Mouse (Mus musculus) embryonic facial prominence, embryonic 15.5 days (tissue): ENCODE data around the gene Ptprj. TPM values are rescaled to one million over a fixed set of nuclear protein-coding genes. Genes with fewer than 3 reads are reported as not detected.

Experiments used
- ATAC-seq: fragments of 200-750 bp; cut with Nextera tagmentation; 2 replicates; pipeline ENCODE4 v1.8.0; 2017; ENCODE audit warnings: low read depth, moderate TSS enrichment; ENCODE audit not compliant: insufficient number of reproducible peaks, low FRiP score, low TSS enrichment
- H3K27ac ChIP-seq: fragments of 300-500 bp; sonication (generic); replicated peaks from 2 replicates; pipeline ENCODE4 v1.5.1; 2015; ENCODE audit warnings: mild to moderate bottlenecking, inconsistent platforms
- H3K27me3 ChIP-seq: fragments of 300-500 bp; sonication (generic); 2 replicates; pipeline ENCODE4 v1.6.1; 2015; ENCODE audit warnings: inconsistent platforms
- H3K36me3 ChIP-seq: fragments of 300-500 bp; sonication (generic); 2 replicates; pipeline ENCODE4 v1.6.1; 2015; ENCODE audit warnings: mild to moderate bottlenecking, inconsistent platforms
- H3K4me1 ChIP-seq: fragments of 300-500 bp; sonication (generic); 2 replicates; pipeline ENCODE4 v1.6.1; 2015; ENCODE audit warnings: inconsistent platforms
- H3K4me2 ChIP-seq: fragments of 300-500 bp; sonication (generic); replicated peaks from 2 replicates; pipeline ENCODE4 v1.6.1; 2015; ENCODE audit warnings: mild to moderate bottlenecking, inconsistent platforms
- H3K4me3 ChIP-seq: fragments of 300-500 bp; sonication (generic); replicated peaks from 2 replicates; pipeline ENCODE4 v1.5.1; 2015; ENCODE audit warnings: mild to moderate bottlenecking, inconsistent platforms
- H3K9ac ChIP-seq: fragments of 300-500 bp; sonication (generic); 2 replicates; pipeline ENCODE4 v1.6.1; 2015; ENCODE audit warnings: inconsistent platforms
- H3K9me3 ChIP-seq: fragments of 300-500 bp; sonication (generic); replicated peaks from 2 replicates; pipeline ENCODE4 v1.6.1; 2016; ENCODE audit warnings: inconsistent platforms
- WGBS: fragments of 180-500 bp; shearing (Covaris S2); methylation state at CpG from one replicate; pipeline ENCODE4 v1.1.7; 2015; 5-methylcytosine and 5-hydroxymethylcytosine counted together
- polyA plus RNA-seq: library from polyadenylated mRNA; unstranded; fragments of >200 nt; fragmentation: Nextera tagmentation; extraction: Ambion mirVana; gene quantifications from 2 replicates; pipeline ENCODE4 v1.2.1, GENCODE M21; 2015

The Ptprj gene
- polyA plus RNA-seq, 1 experiment from 2014 or later = 2.7 TPM

- no peak overlapping the region for H3K27ac ChIP-seq
- no peaks in the 10 kb centered on the region for H3K9me3 ChIP-seq
Measured at GRCm38 (mm10) chr2:90559015-90559687, 21.3 kb downstream of the Ptprj start.

GRCm38 (mm10) chr2:90558361-90558760 lies 22.1 kb downstream of the Ptprj start:
- H3K36me3 ChIP-seq = no peaks in the 10 kb centered on the region
- H3K27me3 ChIP-seq = no peaks in the 10 kb centered on the region
- H3K4me2 ChIP-seq = no peak overlapping the region
- no peak overlapping the region for H3K9ac ChIP-seq
- WGBS = 84% methylated on average over 11 of the region's 11 CpGs
- H3K4me3 ChIP-seq = no peak overlapping the region
- H3K27ac ChIP-seq = no peak overlapping the region
- H3K9me3 ChIP-seq = no peaks in the 10 kb centered on the region
- 0 out of 2 replicates have a peak, but pooled peaks cover 8% of the 10 kb centered on the region for H3K4me1 ChIP-seq
- ATAC-seq = no peak

More at GRCm38 (mm10) chr2:90559015-90559687, 21.3 kb downstream of the Ptprj start:
- Histone ChIP-seq H3K4me3 (no peak overlapping the region), H3K36me3 (no peaks in the 10 kb centered on the region), H3K4me1 (0 out of 2 replicates have a peak, but pooled peaks cover 4% of the 10 kb centered on the region), H3K27me3 (no peaks in the 10 kb centered on the region), H3K4me2 (no peak overlapping the region), H3K9ac (no peak overlapping the region)
- 67% methylated on average over 2 of the region's 2 CpGs for WGBS
- no peak for ATAC-seq

- Histone ChIP-seq H3K27ac (no peak overlapping the region), H3K4me2 (no peak overlapping the region), H3K4me3 (no peak overlapping the region), H3K36me3 (no peaks in the 10 kb centered on the region), H3K9me3 (no peaks in the 10 kb centered on the region), H3K4me1 (0 out of 2 replicates have a peak, but pooled peaks cover 8% of the 10 kb centered on the region), H3K9ac (no peak overlapping the region), H3K27me3 (no peaks in the 10 kb centered on the region)
- WGBS = 56% methylated on average over 3 of the region's 3 CpGs
- ATAC-seq = no peak
Measured at GRCm38 (mm10) chr2:90557913-90558312, 22.5 kb downstream of the Ptprj start.

GRCm38 (mm10) chr2:90555744-90556143 lies 24.7 kb downstream of the Ptprj start:
- ATAC-seq = no peak
- no peaks in the 10 kb centered on the region for H3K9me3 ChIP-seq
- no peak overlapping the region for H3K4me3 ChIP-seq
- 0 out of 2 replicates have a peak, but pooled peaks cover 4% of the 10 kb centered on the region for H3K4me1 ChIP-seq
- H3K4me2 ChIP-seq = no peak overlapping the region
- 66% methylated on average over 5 of the region's 5 CpGs for WGBS
- H3K27ac ChIP-seq = no peak overlapping the region
- H3K27me3 ChIP-seq = no peaks in the 10 kb centered on the region
- H3K36me3 ChIP-seq = no peaks in the 10 kb centered on the region
- no peak overlapping the region for H3K9ac ChIP-seq

GRCm38 (mm10) chr2:90554806-90555205 lies 25.6 kb downstream of the Ptprj start:
- H3K27ac ChIP-seq = no peak overlapping the region
- H3K9me3 ChIP-seq = no peaks in the 10 kb centered on the region
- H3K4me3 ChIP-seq = no peak overlapping the region
- no peaks in the 10 kb centered on the region for H3K36me3 ChIP-seq
- H3K9ac ChIP-seq = no peak overlapping the region
- no peaks in the 10 kb centered on the region for H3K27me3 ChIP-seq
- no peak for ATAC-seq
- 0 out of 2 replicates have a peak, but pooled peaks cover 4% of the 10 kb centered on the region for H3K4me1 ChIP-seq
- no peak overlapping the region for H3K4me2 ChIP-seq
- WGBS = 80% methylated on average over 4 of the region's 4 CpGs

- H3K27ac ChIP-seq = no peak overlapping the region
- 0 out of 2 replicates have a peak, but pooled peaks cover 4% of the 10 kb centered on the region for H3K4me1 ChIP-seq
- H3K4me3 ChIP-seq = no peak overlapping the region
- no peak overlapping the region for H3K9ac ChIP-seq
- no peaks in the 10 kb centered on the region for H3K27me3 ChIP-seq
- no peak for ATAC-seq
- H3K36me3 ChIP-seq = no peaks in the 10 kb centered on the region
- H3K9me3 ChIP-seq = no peaks in the 10 kb centered on the region
- 80% methylated on average over 4 of the region's 4 CpGs for WGBS
- no peak overlapping the region for H3K4me2 ChIP-seq
Measured at GRCm38 (mm10) chr2:90553861-90554260, 26.6 kb downstream of the Ptprj start.

- ATAC-seq = no peak
- 0 out of 2 replicates have a peak, but pooled peaks cover 8% of the 10 kb centered on the region for H3K4me1 ChIP-seq
- H3K4me2 ChIP-seq = no peak overlapping the region
- no peaks in the 10 kb centered on the region for H3K36me3 ChIP-seq
- no peak overlapping the region for H3K9ac ChIP-seq
- 80% methylated on average over 6 of the region's 6 CpGs for WGBS
- H3K4me3 ChIP-seq = no peak overlapping the region
- no peaks in the 10 kb centered on the region for H3K9me3 ChIP-seq
- H3K27me3 ChIP-seq = no peaks in the 10 kb centered on the region
- H3K27ac ChIP-seq = no peak overlapping the region
Measured at GRCm38 (mm10) chr2:90550656-90551055, 29.8 kb downstream of the Ptprj start.

GRCm38 (mm10) chr2:90548541-90548940 lies 31.9 kb downstream of the Ptprj start:
- WGBS = 84% methylated on average over 5 of the region's 5 CpGs
- no peaks in the 10 kb centered on the region for H3K36me3 ChIP-seq
- no peak for ATAC-seq

GRCm38 (mm10) chr2:90547144-90547609 lies 33.3 kb downstream of the Ptprj start:
- Histone ChIP-seq H3K4me1 (0 out of 2 replicates have a peak, but pooled peaks cover 4% of the 10 kb centered on the region), H3K36me3 (no peaks in the 10 kb centered on the region), H3K27ac (no peak overlapping the region), H3K4me2 (no peak overlapping the region), H3K9me3 (no peaks in the 10 kb centered on the region), H3K9ac (no peak overlapping the region), H3K27me3 (no peaks in the 10 kb centered on the region), H3K4me3 (no peak overlapping the region)
- 76% methylated on average over 5 of the region's 5 CpGs for WGBS
- ATAC-seq = no peak

More at GRCm38 (mm10) chr2:90548541-90548940, 31.9 kb downstream of the Ptprj start:
- Histone ChIP-seq H3K9ac (no peak overlapping the region), H3K27ac (no peak overlapping the region), H3K4me2 (no peak overlapping the region), H3K4me3 (no peak overlapping the region), H3K9me3 (no peaks in the 10 kb centered on the region), H3K4me1 (0 out of 2 replicates have a peak, but pooled peaks cover 4% of the 10 kb centered on the region), H3K27me3 (no peaks in the 10 kb centered on the region)

GRCm38 (mm10) chr2:90545261-90545660 lies 35.2 kb downstream of the Ptprj start:
- no peak overlapping the region for H3K4me2 ChIP-seq
- 52% methylated on average over 5 of the region's 5 CpGs for WGBS
- ATAC-seq = 0 out of 2 replicates have a peak, but pooled peaks have one; percentile 48
- no peaks in the 10 kb centered on the region for H3K27me3 ChIP-seq
- H3K36me3 ChIP-seq = no peaks in the 10 kb centered on the region
- H3K4me3 ChIP-seq = no peak overlapping the region
- no peaks in the 10 kb centered on the region for H3K9me3 ChIP-seq
- H3K27ac ChIP-seq = no peak overlapping the region
- H3K9ac ChIP-seq = no peak overlapping the region
- 0 out of 2 replicates have a peak, but pooled peaks cover 4% of the 10 kb centered on the region for H3K4me1 ChIP-seq

GRCm38 (mm10) chr2:90543989-90544388 lies 36.5 kb downstream of the Ptprj start:
- Histone ChIP-seq H3K36me3 (no peaks in the 10 kb centered on the region), H3K4me3 (no peak overlapping the region), H3K27ac (no peak overlapping the region), H3K27me3 (no peaks in the 10 kb centered on the region), H3K9ac (no peak overlapping the region), H3K4me1 (0 out of 2 replicates have a peak, but pooled peaks cover 4% of the 10 kb centered on the region), H3K4me2 (no peak overlapping the region), H3K9me3 (no peaks in the 10 kb centered on the region)
- 88% methylated on average over 3 of the region's 3 CpGs for WGBS
- ATAC-seq = no peak
